Comparison of ENCODE assay signal across 14 mouse cellular contexts in the genomic region with DNA sequence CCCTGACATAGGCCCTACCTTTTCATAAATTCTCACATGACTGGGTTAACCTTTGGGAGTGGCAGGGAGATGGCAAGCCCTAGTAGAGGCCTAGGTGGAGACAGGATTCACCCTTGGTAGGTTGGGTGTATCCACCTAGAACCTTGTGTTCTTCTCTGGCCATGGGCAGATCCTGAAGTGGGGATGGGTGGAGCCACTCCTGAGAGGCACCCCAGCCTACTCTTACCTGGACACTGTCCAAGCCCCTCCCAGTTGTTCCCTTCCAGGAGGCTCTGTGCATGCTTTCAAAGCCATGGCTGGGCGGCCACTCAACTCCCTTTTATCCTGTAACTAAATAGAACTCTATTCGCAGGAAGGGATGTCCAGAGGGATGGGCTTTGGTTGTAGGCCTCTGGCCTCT. TPM values are rescaled to one million over a fixed set of nuclear protein-coding genes. Genes with fewer than 3 reads are reported as not detected.
DNase-seq lines count a peak whose midpoint lies in the region; ATAC-seq and TF ChIP-seq lines count a peak whose summit lies in the region.
"Had no signal": no experiment of that assay in that cellular context is flagged by ENCODE, and none has a peak within 500 bp of the region (broad histone marks: within the 10 kb centered on the region; RNA-seq: fewer than 3 reads in every experiment).

No protein-coding gene starts in this region.

- no peaks in the 10 kb centered on the region for H3K27me3 ChIP-seq in kidney, embryonic 15.5 days
- H3K27me3 ChIP-seq in lung, postnatal 0 days (replicated peaks; ENCODE audit: insufficient read depth, low read length): no peaks in the 10 kb centered on the region
- H3K27me3 ChIP-seq in hindbrain, postnatal 0 days (ENCODE audit: insufficient read depth, low read length): no peaks in the 10 kb centered on the region
- H3K27me3 ChIP-seq: lung, embryonic 15.5 days; neural tube, embryonic 12.5 days had no signal

- peak; percentile 65 for DNase-seq in kidney, adult 18-20 months
- peak; percentile 70 for DNase-seq in adrenal gland, postnatal 10 days
- peak; percentile 54 to 55 for DNase-seq in heart, postnatal 36 days
- DNase-seq in lung, postnatal 0 days (ENCODE audit: low spot score): peak; percentile 75
- no peak for DNase-seq in hindbrain, postnatal 0 days (ENCODE audit: low spot score)
- DNase-seq in frontal cortex, postnatal 25 days (ENCODE audit: low spot score in 2 of 2): no peak
- DNase-seq in left cerebral cortex, adult 2 months (ENCODE audit: extremely low spot score in 1 of 2, low spot score in 2 of 2): no peak
- DNase-seq: cerebellum, adult 2 months; gastrocnemius, postnatal 14 days had no signal

- H3K4me3 ChIP-seq in kidney, embryonic 15.5 days (replicated peaks): no peak overlapping the region
- H3K4me3 ChIP-seq in lung, postnatal 0 days (ENCODE audit: low read depth, low read length): no peak overlapping the region
- H3K4me3 ChIP-seq in hindbrain, postnatal 0 days (ENCODE audit: low read length): no peak overlapping the region
- H3K4me3 ChIP-seq in left cerebral cortex, adult 2 months: no peak overlapping the region
- H3K4me3 ChIP-seq: lung, embryonic 15.5 days; neural tube, embryonic 12.5 days had no signal

- 58% methylated on average over 2 of the region's 2 CpGs for WGBS in kidney, embryonic 15.5 days
- WGBS in lung, postnatal 0 days: 34% methylated on average over 2 of the region's 2 CpGs
- 83% methylated on average over 2 of the region's 2 CpGs for whole genome bisulfite sequencing in hindbrain, postnatal 0 days

- TF ChIP-seq EP300 in lung, postnatal 0 days (IDR thresholded peaks at IDR 0.05): no peak

- H3K36me3 ChIP-seq in kidney, embryonic 15.5 days: no peaks in the 10 kb centered on the region
- no peaks in the 10 kb centered on the region for H3K36me3 ChIP-seq in lung, postnatal 0 days (ENCODE audit: insufficient read depth, low read length)
- H3K36me3 ChIP-seq in hindbrain, postnatal 0 days (ENCODE audit: insufficient read depth, low read length): no peaks in the 10 kb centered on the region
- H3K36me3 ChIP-seq: lung, embryonic 15.5 days; neural tube, embryonic 12.5 days had no signal

- intact Hi-C loops in heart, postnatal 36 days (cut with DNase I): no loop called here
- intact Hi-C loops in left cerebral cortex, adult 2 months (cut with DNase I): no loop called here

- peaks cover 57% of the 10 kb centered on the region for H3K4me1 ChIP-seq in kidney, embryonic 15.5 days
- H3K4me1 ChIP-seq in lung, postnatal 0 days (ENCODE audit: insufficient read depth, low read depth, low read length): peaks cover 9% of the 10 kb centered on the region; the same call in 1 of the 2 replicates
- H3K4me1 ChIP-seq in hindbrain, postnatal 0 days (ENCODE audit: insufficient read depth, low read length): peaks cover 6% of the 10 kb centered on the region

- H3K27ac ChIP-seq in kidney, embryonic 15.5 days: no peak overlapping the region
- no peak overlapping the region for H3K27ac ChIP-seq in lung, postnatal 0 days (ENCODE audit: low read length)
- H3K27ac ChIP-seq in hindbrain, postnatal 0 days: no peak overlapping the region
- no peak overlapping the region for H3K27ac ChIP-seq in left cerebral cortex, adult 2 months
- H3K27ac ChIP-seq: kidney, postnatal 0 days; lung, embryonic 15.5 days; neural tube, embryonic 12.5 days had no signal

- TF ChIP-seq CTCF in lung, postnatal 0 days (IDR thresholded peaks at IDR 0.05): no peak
- TF ChIP-seq CTCF in hindbrain, postnatal 0 days (IDR thresholded peaks at IDR 0.05; ENCODE audit: low read depth): no peak
- no peak for TF ChIP-seq CTCF in left cerebral cortex, adult 2 months (IDR thresholded peaks at IDR 0.05)

- H3K9me3 ChIP-seq in kidney, embryonic 15.5 days (replicated peaks): no peaks in the 10 kb centered on the region
- no peaks in the 10 kb centered on the region for H3K9me3 ChIP-seq in lung, postnatal 0 days (ENCODE audit: low read length)
- H3K9me3 ChIP-seq in hindbrain, postnatal 0 days (ENCODE audit: low read length): no peaks in the 10 kb centered on the region
- H3K9me3 ChIP-seq: lung, embryonic 15.5 days; neural tube, embryonic 12.5 days had no signal

- ATAC-seq in kidney, embryonic 15.5 days (replicated peaks; ENCODE audit: low FRiP score): no peak; the same call in 1 of the 2 replicates
- peak; percentile 89 for ATAC-seq in lung, postnatal 0 days
- no peak for ATAC-seq in hindbrain, postnatal 0 days
- ATAC-seq: CD4-positive, CD25-positive, alpha-beta regulatory T cell, adult 4 months had no signal

- no peak overlapping the region for H3K4me2 ChIP-seq in kidney, embryonic 15.5 days
- no peak overlapping the region for H3K4me2 ChIP-seq in lung, postnatal 0 days (replicated peaks; ENCODE audit: low read depth, low read length)
- H3K4me2 ChIP-seq in hindbrain, postnatal 0 days (ENCODE audit: low read depth, low read length): no peak overlapping the region
- H3K4me2 ChIP-seq: lung, embryonic 15.5 days; neural tube, embryonic 12.5 days had no signal

- H3K9ac ChIP-seq in kidney, embryonic 15.5 days: no peak overlapping the region
- no peak overlapping the region for H3K9ac ChIP-seq in lung, postnatal 0 days (replicated peaks; ENCODE audit: low read depth)
- H3K9ac ChIP-seq in hindbrain, postnatal 0 days (replicated peaks; ENCODE audit: low read length): no peak overlapping the region
- H3K9ac ChIP-seq: lung, embryonic 15.5 days; neural tube, embryonic 12.5 days had no signal

RNA-seq across cellular contexts. Expression of a gene that starts 33.2 kb away (rescaled TPM):
- polyA plus RNA-seq in kidney, embryonic 15.5 days (2015; fragmentation: Nextera tagmentation; extraction: Ambion mirVana): 46.8 and 47.7 TPM in 2 replicates
- total RNA-seq in adrenal gland, postnatal 10 days (2021): 100 to 1,000 TPM in 1 of 2 experiments, 10 to 100 TPM in 1; 86.5 to 107 TPM
- 10 to 100 TPM; 26.3 to 28.8 TPM for total RNA-seq in heart, postnatal 36 days (2021)
- 14.0 and 17.8 TPM in 2 replicates for polyA plus RNA-seq in lung, postnatal 0 days (2015; fragmentation: Nextera tagmentation; extraction: Ambion mirVana)
- total RNA-seq in hindbrain, postnatal 0 days (2014; rRNA removed): 14.2 and 15.2 TPM in 2 replicates
- polyA plus RNA-seq in hindbrain, postnatal 0 days (2015; fragmentation: Nextera tagmentation; extraction: Ambion mirVana): 8.0 and 9.0 TPM in 2 replicates
- total RNA-seq in left cerebral cortex, adult 2 months (2021): 10 to 100 TPM; 21.7 to 22.4 TPM

Comparison
In these comparisons a context has a peak if more than half of its experiments do, and no peak if none do; other contexts are left out.
1. DNase-seq: peak in kidney, adult 18-20 months (single experiment), adrenal gland, postnatal 10 days (single experiment), heart, postnatal 36 days (2 of 2) and lung, postnatal 0 days (single experiment); none in hindbrain, postnatal 0 days (single experiment), frontal cortex, postnatal 25 days (0 of 2) and left cerebral cortex, adult 2 months (0 of 2).